Mouse (Mus musculus) large intestine, adult 2 months (tissue): ENCODE measurements around the gene Hexim2. TPM values are rescaled to one million over a fixed set of nuclear protein-coding genes. Genes with fewer than 3 reads are reported as not detected.

ENCODE experiments used
- DNase-seq: peaks from one replicate; pipeline ENCODE4 v3.0.0-alpha.2; 2012; ENCODE audit warnings: low read depth, low spot score
- WGBS: fragments of 180-500 bp; shearing (Covaris S2); methylation state at CpG from one replicate; pipeline ENCODE4 v1.1.7; 2018; 5-methylcytosine and 5-hydroxymethylcytosine counted together
- polyA plus RNA-seq: library from polyadenylated mRNA; depleted of rRNA; stranded (reverse); fragments of >200 nt; gene quantifications from 2 replicates; pipeline ENCODE4 v1.2.3, GENCODE M21; 2012

Gene Hexim2
- polyA plus RNA-seq, 1 experiment = 2.4 TPM

DNA sequence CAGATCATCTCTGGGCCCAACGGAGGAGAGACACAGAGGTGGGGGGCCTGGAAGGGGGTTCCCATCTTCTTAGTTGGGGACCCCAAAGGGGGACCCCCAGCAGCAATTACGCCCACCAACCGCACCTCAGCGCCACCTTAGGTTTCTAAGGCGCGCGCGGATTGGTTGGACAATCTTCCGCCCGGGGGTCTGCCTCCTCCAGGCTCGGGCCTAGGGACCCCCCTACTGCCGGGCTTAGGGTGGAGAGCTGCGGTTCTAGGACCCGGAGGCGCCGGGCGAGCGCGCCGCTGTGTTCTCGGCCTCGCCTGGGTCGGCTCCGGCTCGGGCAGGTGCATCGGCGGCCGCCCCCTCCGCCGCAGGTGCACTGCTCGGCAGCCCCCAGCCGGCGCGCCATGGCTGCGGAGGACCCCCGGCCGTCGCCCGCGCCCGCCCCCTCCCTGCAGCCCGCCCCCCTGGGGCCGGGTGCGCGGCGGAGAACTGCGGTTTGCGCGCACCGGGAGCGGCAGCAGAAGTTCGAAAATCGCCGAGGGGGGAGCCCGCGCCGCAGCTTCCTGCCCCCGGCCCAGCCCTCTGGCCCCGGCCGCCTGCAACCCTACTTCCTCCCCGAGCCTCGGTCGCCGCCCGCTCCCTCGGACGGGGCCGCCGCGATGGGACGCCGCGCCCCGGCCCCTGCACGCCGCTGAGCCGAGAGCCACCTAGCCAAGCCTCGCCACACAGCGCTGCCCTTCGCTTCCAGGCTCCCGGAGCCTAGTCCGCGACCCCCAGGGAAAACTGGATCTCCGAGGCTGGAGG lies 38.5 kb downstream of the Hexim2 start, which contains the start of gene Fmnl1:
Gene Fmnl1, plus strand, starts transcription at position 614 of the 792 bp plus-strand sequence.
- DNase-seq = no peak
- WGBS = 3% methylated on average over 73 of the region's 84 CpGs

DNA sequence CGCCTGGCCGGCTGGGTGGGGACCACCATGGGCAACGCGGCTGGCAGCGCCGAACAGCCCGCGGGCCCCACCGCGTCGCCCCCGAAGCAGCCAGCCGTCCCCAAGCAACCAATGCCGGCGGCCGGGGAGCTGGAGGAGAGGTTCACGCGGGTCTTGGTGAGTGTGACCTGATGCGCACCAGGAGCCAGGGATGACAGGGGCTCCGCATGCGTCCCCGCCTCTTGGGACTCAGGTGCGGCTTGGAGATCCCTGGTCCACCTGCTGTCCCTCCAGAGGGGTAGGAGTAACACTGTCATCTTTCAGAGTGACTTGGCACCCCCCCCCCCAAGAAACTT lies 39.0 kb downstream of the Hexim2 start:
- WGBS = 6% methylated on average over 23 of the region's 23 CpGs
- no peak for DNase-seq

GRCm38 (mm10) chr11:103171703-103172391 lies 39.6 kb downstream of the Hexim2 start:
- DNase-seq = no peak
- WGBS = 54% methylated on average over 9 of the region's 9 CpGs

- DNase-seq = no peak
- 79% methylated on average over 6 of the region's 6 CpGs for WGBS
Measured at GRCm38 (mm10) chr11:103172392-103173040, 40.3 kb downstream of the Hexim2 start.

DNA sequence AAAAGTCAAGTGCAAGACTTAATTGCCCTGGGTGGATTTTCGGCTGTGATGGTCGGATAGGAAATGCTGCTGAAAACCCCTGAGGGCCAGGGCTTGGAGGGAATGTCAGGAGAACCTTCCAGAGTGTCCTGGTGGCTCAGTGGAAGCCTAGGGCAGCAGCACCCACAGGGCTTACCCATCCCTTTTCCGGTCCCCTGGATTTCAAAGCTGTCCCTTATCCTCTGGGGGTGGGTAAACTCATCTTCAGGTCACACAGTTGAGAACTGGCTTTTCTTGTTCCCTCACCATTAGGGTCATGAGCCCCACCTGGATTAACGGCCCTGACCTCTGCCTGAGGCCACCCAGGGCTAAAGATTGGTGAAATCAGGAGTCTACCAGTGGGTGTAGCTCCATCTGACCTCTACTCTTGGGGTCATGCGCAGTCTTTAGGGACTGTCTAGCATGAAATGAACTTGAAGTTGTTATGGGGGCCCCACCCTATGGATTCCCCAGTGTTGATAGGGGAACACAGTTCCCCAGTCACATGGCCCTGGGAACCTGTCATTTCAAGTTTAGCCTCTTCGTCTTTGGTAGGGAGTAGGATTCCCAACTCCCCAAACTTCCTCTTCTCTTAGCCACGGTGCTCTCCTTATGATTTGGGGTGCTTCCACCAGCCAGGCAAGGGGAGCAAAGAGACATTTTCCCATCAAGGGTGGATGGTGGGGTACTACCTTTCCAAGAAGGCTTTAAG lies 41.0 kb downstream of the Hexim2 start:
- 75% methylated on average over 7 of the region's 7 CpGs for WGBS
- no peak for DNase-seq

DNA sequence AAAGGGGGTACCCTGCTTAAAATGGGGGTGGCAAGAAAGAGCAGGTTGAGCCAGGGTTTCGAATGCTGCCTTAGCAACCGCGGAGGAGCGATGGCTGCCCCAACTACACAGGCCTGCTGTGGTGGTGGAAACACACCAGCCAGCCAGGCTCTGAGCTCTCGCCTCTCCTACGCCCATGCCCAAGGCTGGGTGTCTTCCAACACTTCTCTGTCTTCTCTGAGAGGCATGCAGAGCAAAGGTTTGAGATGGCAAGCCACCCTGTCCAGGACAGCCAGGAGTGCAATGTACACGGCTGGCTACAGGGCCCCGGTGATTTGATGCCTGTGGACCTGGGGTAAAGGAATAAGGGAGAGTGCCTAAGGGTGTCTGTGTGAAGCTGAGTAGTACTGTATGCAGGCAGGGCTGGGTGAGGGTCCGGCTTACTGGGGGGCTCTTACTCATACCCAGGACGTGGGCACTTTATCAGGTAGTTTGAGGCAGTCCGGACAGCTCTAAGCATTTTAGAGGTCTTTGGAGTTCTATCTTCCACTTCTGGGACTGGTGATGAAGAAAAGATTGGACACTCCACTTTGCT lies 41.6 kb downstream of the Hexim2 start:
- DNase-seq = no peak
- WGBS = 90% methylated on average over 11 of the region's 11 CpGs

DNA sequence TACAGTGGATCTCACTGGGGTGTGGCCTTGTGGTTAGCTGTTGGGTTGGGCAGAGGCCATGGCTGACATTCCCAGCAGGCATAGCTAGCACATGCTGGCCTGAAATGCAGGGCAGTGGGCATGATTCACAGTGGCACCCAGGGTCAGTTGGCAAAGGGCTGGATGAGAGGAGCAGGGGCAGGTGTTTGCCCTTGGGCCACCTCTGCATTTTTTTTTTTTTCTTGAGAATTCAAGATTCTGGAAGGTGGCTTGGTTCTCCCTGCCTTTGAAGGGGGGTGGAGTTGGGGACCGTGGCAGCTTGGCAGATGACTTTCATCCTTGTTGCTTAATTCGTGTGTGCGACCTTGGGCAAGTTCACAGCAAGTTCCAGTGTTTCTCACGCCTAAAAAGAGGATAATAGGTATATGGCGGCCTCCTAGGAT lies 42.2 kb downstream of the Hexim2 start:
- DNase-seq = no peak
- 63% methylated on average over 5 of the region's 5 CpGs for WGBS

- DNase-seq = no peak
- 64% methylated on average over 8 of the region's 8 CpGs for WGBS
Measured at GRCm38 (mm10) chr11:103174891-103175391, 42.7 kb downstream of the Hexim2 start.

- whole genome bisulfite sequencing = 72% methylated on average over 14 of the region's 14 CpGs
Measured at GRCm38 (mm10) chr11:103175688-103176442, 43.6 kb downstream of the Hexim2 start.

DNA sequence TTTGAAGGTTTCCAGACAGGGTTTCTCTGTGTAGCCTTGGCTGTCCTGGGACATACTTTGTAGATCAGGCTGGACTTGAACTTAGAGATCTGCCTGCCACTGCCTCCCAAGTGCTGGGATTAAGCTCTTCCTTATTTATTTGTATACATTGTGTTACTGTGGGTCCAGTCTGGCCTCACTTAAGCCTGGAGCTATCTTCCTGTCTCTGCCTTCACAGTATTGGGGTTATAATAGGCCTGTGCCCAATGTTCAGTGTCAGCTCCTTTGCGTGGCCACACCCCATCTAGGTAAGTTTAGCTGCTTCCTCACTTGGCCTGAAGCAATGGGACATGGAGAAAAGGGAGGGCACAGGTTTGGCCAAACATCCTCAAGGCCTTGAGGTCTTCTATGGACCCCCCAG lies 44.3 kb downstream of the Hexim2 start:
- DNase-seq = no peak
- WGBS = 89% methylated on average over 1 of the region's 1 CpGs

More at GRCm38 (mm10) chr11:103175688-103176442, 43.6 kb downstream of the Hexim2 start:
- DNase-seq = no peak

DNA sequence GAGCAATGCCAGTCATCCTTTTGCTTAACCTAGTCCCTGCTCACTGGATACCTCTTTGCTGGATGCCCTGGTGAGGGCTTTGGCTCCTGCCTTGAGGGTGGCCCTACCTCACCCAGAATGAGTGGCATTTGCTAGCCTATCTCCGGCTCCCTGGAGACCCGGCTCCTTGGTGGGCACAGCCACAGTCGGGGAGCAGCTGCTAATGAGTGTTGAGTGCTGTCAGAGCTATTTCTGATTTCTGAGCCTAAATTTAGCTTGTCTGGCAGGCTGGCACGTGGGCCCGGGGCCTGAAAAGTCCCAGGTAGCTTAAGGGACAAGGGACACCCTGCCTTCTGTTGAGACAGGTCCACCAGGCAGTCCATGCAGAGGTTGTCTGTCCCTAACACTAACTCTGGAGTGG lies 45.0 kb downstream of the Hexim2 start:
- WGBS = 75% methylated on average over 5 of the region's 5 CpGs

GRCm38 (mm10) chr11:103177815-103178485 lies 45.7 kb downstream of the Hexim2 start:
- 83% methylated on average over 15 of the region's 15 CpGs for WGBS
- no peak for DNase-seq

More for the DNA sequence above, 45.0 kb downstream of the Hexim2 start:
- no peak for DNase-seq

GRCm38 (mm10) chr11:103178748-103179147 lies 46.5 kb downstream of the Hexim2 start:
- DNase-seq = no peak
- WGBS = 91% methylated on average over 8 of the region's 8 CpGs

DNA sequence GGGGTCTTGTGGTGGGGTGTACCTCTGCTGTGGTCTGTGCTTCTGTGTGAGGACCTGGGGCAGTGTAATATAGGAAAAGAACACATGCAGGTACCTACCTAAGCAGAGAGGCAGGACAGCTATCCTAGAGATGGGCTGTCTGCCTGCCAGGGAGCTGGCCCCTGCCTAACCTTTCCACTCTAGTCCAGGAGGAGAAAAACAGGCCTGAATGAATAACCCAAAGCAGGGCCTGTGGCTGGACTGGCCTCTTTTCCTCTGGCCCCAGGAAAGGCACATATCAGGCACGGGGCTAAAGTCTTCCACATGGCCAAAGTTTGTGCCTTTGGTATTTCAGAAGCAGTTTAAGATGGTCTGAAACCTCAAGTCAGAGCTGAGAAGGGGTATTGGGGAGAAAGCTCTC lies 48.2 kb downstream of the Hexim2 start:
- WGBS = 77% methylated on average over 1 of the region's 1 CpGs
- no peak for DNase-seq

DNA sequence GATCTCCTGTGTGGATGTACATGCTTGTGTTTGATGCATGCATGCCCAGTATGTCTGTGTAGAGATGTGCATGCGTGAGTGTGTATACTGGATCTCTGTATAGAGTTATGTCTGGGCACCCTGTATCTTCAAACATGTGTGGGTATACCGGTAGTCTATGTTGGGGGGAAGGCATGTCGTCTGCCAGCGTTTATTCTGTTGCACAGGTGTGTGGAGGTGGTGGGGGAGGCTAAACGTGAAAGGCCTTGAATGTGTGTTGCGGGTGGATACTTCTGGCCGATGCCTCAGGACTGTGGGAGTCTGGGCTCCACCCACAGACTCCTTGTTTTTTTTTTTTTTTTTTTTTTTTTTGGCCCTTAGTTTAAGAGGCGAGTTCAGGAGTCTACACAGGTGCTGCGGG lies 49.1 kb downstream of the Hexim2 start:
- DNase-seq = no peak
- WGBS = 63% methylated on average over 9 of the region's 9 CpGs

DNA sequence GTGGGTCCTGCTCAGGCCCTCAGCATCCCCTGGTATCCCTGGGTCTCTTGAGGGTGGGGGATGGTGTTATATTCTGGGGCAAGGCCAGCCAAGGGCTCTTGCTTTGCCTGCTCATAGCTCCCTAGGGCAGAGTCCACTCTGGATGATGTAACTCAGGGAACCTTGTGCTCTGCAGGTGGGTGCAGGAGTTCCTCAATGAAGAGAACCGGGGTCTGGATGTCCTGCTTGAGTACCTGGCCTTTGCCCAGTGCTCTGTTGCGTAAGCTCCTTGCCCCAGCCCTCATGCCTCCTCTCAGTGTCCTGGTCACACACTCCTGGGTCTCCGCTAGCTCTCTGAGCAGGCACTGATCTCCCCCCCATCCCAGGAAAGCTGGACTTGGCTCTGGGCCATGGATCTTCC lies 49.7 kb downstream of the Hexim2 start:
- DNase-seq = no peak
- WGBS = 59% methylated on average over 3 of the region's 3 CpGs

DNA sequence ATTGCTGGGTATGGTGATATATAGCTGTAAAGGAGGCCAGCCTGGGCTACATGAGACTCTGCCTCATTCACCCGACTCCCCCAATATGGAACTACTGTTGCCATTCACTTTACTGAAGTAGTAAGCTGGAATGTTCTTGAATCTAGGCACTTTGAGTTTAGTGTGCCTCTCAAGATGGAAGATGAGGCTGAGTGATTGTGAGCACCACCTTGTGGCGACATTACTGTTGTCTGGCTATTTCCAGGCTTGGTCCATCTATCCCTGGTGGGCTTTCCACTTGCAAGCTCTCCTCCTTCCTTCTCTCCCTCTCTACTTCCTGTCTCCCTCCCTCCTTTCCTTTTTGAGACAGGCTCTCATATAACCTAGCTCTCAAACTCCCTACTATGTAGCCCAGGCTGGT lies 52.7 kb downstream of the Hexim2 start:
- DNase-seq = no peak
- 36% methylated on average over 2 of the region's 2 CpGs for WGBS
